Mouse (Mus musculus) intestine, postnatal 0 days (tissue): ENCODE measurements around the gene Cap2. TPM values are rescaled to one million over a fixed set of nuclear protein-coding genes. Genes with fewer than 3 reads are reported as not detected.

Experiments
- ATAC-seq: fragments of 200-750 bp; cut with Nextera tagmentation; 2 replicates; pipeline ENCODE4 v1.8.0; 2017; ENCODE audit warnings: mild to moderate bottlenecking, moderate TSS enrichment, moderate library complexity
- H3K27ac ChIP-seq: fragments of 300-500 bp; sonication (generic); 2 replicates; pipeline ENCODE4 v1.5.1; 2014; ENCODE audit warnings: mild to moderate bottlenecking, low read depth, low read length, moderate library complexity
- H3K27me3 ChIP-seq: fragments of 300-500 bp; sonication (generic); replicated peaks from 2 replicates; pipeline ENCODE4 v1.6.1; 2014; ENCODE audit warnings: low read length, mixed read lengths; ENCODE audit not compliant: control insufficient read depth, insufficient read depth
- H3K36me3 ChIP-seq: fragments of 300-500 bp; sonication (generic); 2 replicates; pipeline ENCODE4 v1.6.1; 2014; ENCODE audit warnings: mild to moderate bottlenecking, moderate library complexity; ENCODE audit not compliant: control insufficient read depth, insufficient read depth
- H3K4me1 ChIP-seq: fragments of 300-500 bp; sonication (generic); replicated peaks from 2 replicates; pipeline ENCODE4 v1.6.1; 2014; ENCODE audit warnings: antibody characterized with exemption, low read length, mixed read lengths; ENCODE audit not compliant: control insufficient read depth, insufficient read depth
- H3K4me2 ChIP-seq: fragments of 300-500 bp; sonication (generic); replicated peaks from 2 replicates; pipeline ENCODE4 v1.6.1; 2014; ENCODE audit warnings: low read depth, mild to moderate bottlenecking, moderate library complexity
- H3K4me3 ChIP-seq: fragments of 300-500 bp; sonication (generic); 2 replicates; pipeline ENCODE4 v1.5.1; 2014; ENCODE audit warnings: low read depth, low read length
- H3K9ac ChIP-seq: fragments of 300-500 bp; sonication (generic); 2 replicates; pipeline ENCODE4 v1.6.1; 2014; ENCODE audit warnings: mild to moderate bottlenecking, low read depth, low read length
- H3K9me3 ChIP-seq: fragments of 300-500 bp; sonication (generic); 2 replicates; pipeline ENCODE4 v1.6.1; 2016; ENCODE audit warnings: mixed run types; ENCODE audit not compliant: control insufficient read depth
- CTCF ChIP-seq: sonication (generic); IDR thresholded peaks from 2 replicates; pipeline ENCODE4 v1.5.1; 2016; ENCODE audit warnings: low read depth, mild to moderate bottlenecking, control low read depth, antibody characterized with exemption, moderate library complexity
- WGBS: fragments of 180-500 bp; shearing (Covaris S2); extraction: QIAGEN DNeasy Blood & Tissue Kit; methylation state at CpG from one replicate; pipeline ENCODE4 v1.1.7; 2014; 5-methylcytosine and 5-hydroxymethylcytosine counted together
- polyA plus RNA-seq: library from polyadenylated mRNA; unstranded; fragments of >200 nt; fragmentation: Nextera tagmentation; extraction: Ambion mirVana; gene quantifications from 2 replicates; pipeline ENCODE4 v1.2.1, GENCODE M21; 2015

The Cap2 gene
- polyA plus RNA-seq, 1 experiment from 2014 or later, result 6.3 TPM

- TF ChIP-seq CTCF, result no peak
- WGBS, result 55% methylated on average over 4 of the region's 4 CpGs
Measured at GRCm38 (mm10) chr13:46522798-46523197, 21.1 kb downstream of the Cap2 start.

GRCm38 (mm10) chr13:46523235-46523634 is 21.6 kb downstream of the Cap2 start:
- 38% methylated on average over 5 of the region's 5 CpGs for WGBS
- H3K9ac ChIP-seq, result no peak overlapping the region
- no peak for TF ChIP-seq CTCF
- H3K4me2 ChIP-seq, result no peak overlapping the region
- no peaks in the 10 kb centered on the region for H3K9me3 ChIP-seq
- no peak overlapping the region for H3K27ac ChIP-seq
- H3K27me3 ChIP-seq, result no peaks in the 10 kb centered on the region
- ATAC-seq, result no peak
- H3K4me3 ChIP-seq, result no peak overlapping the region
- no peaks in the 10 kb centered on the region for H3K36me3 ChIP-seq
- H3K4me1 ChIP-seq, result no peaks in the 10 kb centered on the region

More at GRCm38 (mm10) chr13:46522798-46523197, 21.1 kb downstream of the Cap2 start:
- no peak overlapping the region for H3K4me2 ChIP-seq
- no peaks in the 10 kb centered on the region for H3K4me1 ChIP-seq
- no peak for ATAC-seq
- no peaks in the 10 kb centered on the region for H3K27me3 ChIP-seq
- H3K36me3 ChIP-seq, result no peaks in the 10 kb centered on the region
- H3K9me3 ChIP-seq, result no peaks in the 10 kb centered on the region
- no peak overlapping the region for H3K4me3 ChIP-seq
- H3K27ac ChIP-seq, result no peak overlapping the region
- H3K9ac ChIP-seq, result no peak overlapping the region

- TF ChIP-seq CTCF, result no peak
- Histone ChIP-seq H3K27me3 (no peaks in the 10 kb centered on the region), H3K36me3 (no peaks in the 10 kb centered on the region), H3K9me3 (no peaks in the 10 kb centered on the region), H3K9ac (no peak overlapping the region), H3K4me2 (no peak overlapping the region), H3K4me1 (no peaks in the 10 kb centered on the region), H3K27ac (no peak overlapping the region), H3K4me3 (no peak overlapping the region)
- 71% methylated on average over 12 of the region's 12 CpGs for WGBS
- no peak for ATAC-seq
Measured at GRCm38 (mm10) chr13:46523712-46524111, 22.1 kb downstream of the Cap2 start.

GRCm38 (mm10) chr13:46525295-46526255 is 23.9 kb downstream of the Cap2 start:
- no peak overlapping the region for H3K27ac ChIP-seq
- H3K9ac ChIP-seq, result no peak overlapping the region
- WGBS, result 90% methylated on average over 18 of the region's 18 CpGs
- no peaks in the 10 kb centered on the region for H3K4me1 ChIP-seq
- H3K9me3 ChIP-seq, result no peaks in the 10 kb centered on the region
- no peak overlapping the region for H3K4me2 ChIP-seq
- H3K27me3 ChIP-seq, result no peaks in the 10 kb centered on the region
- TF ChIP-seq CTCF, result no peak
- H3K36me3 ChIP-seq, result no peaks in the 10 kb centered on the region
- no peak overlapping the region for H3K4me3 ChIP-seq
- ATAC-seq, result no peak

- no peak for ATAC-seq
- WGBS, result 76% methylated on average over 3 of the region's 3 CpGs
- Histone ChIP-seq H3K9ac (no peak overlapping the region), H3K9me3 (no peaks in the 10 kb centered on the region), H3K27ac (no peak overlapping the region), H3K36me3 (no peaks in the 10 kb centered on the region), H3K4me1 (no peaks in the 10 kb centered on the region), H3K4me2 (no peak overlapping the region), H3K27me3 (no peaks in the 10 kb centered on the region), H3K4me3 (no peak overlapping the region)
- TF ChIP-seq CTCF, result no peak
Measured at GRCm38 (mm10) chr13:46526645-46527044, 25.0 kb downstream of the Cap2 start.

GRCm38 (mm10) chr13:46527340-46527739 is 25.7 kb downstream of the Cap2 start:
- Histone ChIP-seq H3K4me1 (no peaks in the 10 kb centered on the region), H3K27ac (no peak overlapping the region), H3K36me3 (no peaks in the 10 kb centered on the region), H3K27me3 (no peaks in the 10 kb centered on the region), H3K4me3 (no peak overlapping the region), H3K9ac (no peak overlapping the region), H3K9me3 (no peaks in the 10 kb centered on the region), H3K4me2 (no peak overlapping the region)
- no peak for ATAC-seq
- TF ChIP-seq CTCF, result no peak
- 90% methylated on average over 5 of the region's 5 CpGs for WGBS
